In genomic region chr9:62232649-62233048, GRCm38 (mm10) we compare ENCODE assay signal across 26 mouse cellular contexts. TPM values are rescaled to one million over a fixed set of nuclear protein-coding genes. Genes with fewer than 3 reads are reported as not detected.
"Had no signal": no experiment of that assay in that cellular context is flagged by ENCODE, and none has a peak within 500 bp of the region (broad histone marks: within the 10 kb centered on the region; RNA-seq: fewer than 3 reads in every experiment).

No protein-coding gene starts in this region.

- H3K27me3 ChIP-seq: liver, embryonic 13.5 days had no signal

- DNase-seq: kidney, adult 11 months; kidney, adult 8-10 months; kidney, postnatal 36 days; layer of hippocampus, postnatal 36 days; liver, embryonic 13.5 days; lung, adult 2 months; lung, postnatal 14 days; midbrain, embryonic 14.5 days; thymus, postnatal 25 days had no signal

- H3K4me2 ChIP-seq: liver, embryonic 13.5 days; midbrain, embryonic 11.5 days had no signal

- H3K9me3 ChIP-seq: liver, embryonic 13.5 days had no signal

- H3K9ac ChIP-seq: liver, embryonic 13.5 days had no signal

- H3K4me3 ChIP-seq: left cerebral cortex, adult 2 months; liver, embryonic 13.5 days had no signal

- H3K36me3 ChIP-seq: liver, embryonic 13.5 days had no signal

- H3K27ac ChIP-seq: left cerebral cortex, adult 2 months; liver, embryonic 13.5 days had no signal

RNA-seq across cellular contexts. Expression of gene Spesp1, which starts 49.4 kb away (rescaled TPM):
- total RNA-seq: left cerebral cortex, postnatal 10 days; liver, adult 2 months; megakaryocyte progenitor cell, adult 5-6 weeks; megakaryocyte-erythroid progenitor cell, adult 5-6 weeks; midbrain, postnatal 0 days had no signal
- polyA plus RNA-seq: limb, embryonic 11.5 days; limb, embryonic 14.5 days; liver, adult 2 months; liver, embryonic 13.5 days; liver, embryonic 16.5 days; lung, adult 2 months; lung, embryonic 16.5 days; midbrain, embryonic 11.5 days; midbrain, embryonic 14.5 days; midbrain, postnatal 0 days; neural tube, embryonic 11.5 days; neural tube, embryonic 14.5 days; small intestine, adult 2 months; spleen, adult 2 months; stomach, embryonic 16.5 days; thymus, postnatal 0 days had no signal
